Mouse (Mus musculus) brain, embryonic 14.5 days (tissue): ENCODE data around the gene Acy3.

ENCODE experiments used
- CTCF ChIP-seq: fragments of 200-500 bp; IDR thresholded peaks from 2 replicates; pipeline ENCODE4 v1.5.1; 2012; ENCODE audit warnings: inconsistent platforms, mild to moderate bottlenecking, moderate library complexity, borderline replicate concordance; ENCODE audit not compliant: insufficient read depth, insufficient read length; ENCODE audit errors: extremely low read depth
- POLR2A ChIP-seq: fragments of 200-500 bp; IDR thresholded peaks from 2 replicates; pipeline ENCODE4 v1.6.1; 2012; ENCODE audit warnings: mild to moderate bottlenecking, inconsistent platforms, borderline replicate concordance; ENCODE audit not compliant: poor library complexity, insufficient read depth, insufficient read length, severe bottlenecking; ENCODE audit errors: extremely low read depth

DNA sequence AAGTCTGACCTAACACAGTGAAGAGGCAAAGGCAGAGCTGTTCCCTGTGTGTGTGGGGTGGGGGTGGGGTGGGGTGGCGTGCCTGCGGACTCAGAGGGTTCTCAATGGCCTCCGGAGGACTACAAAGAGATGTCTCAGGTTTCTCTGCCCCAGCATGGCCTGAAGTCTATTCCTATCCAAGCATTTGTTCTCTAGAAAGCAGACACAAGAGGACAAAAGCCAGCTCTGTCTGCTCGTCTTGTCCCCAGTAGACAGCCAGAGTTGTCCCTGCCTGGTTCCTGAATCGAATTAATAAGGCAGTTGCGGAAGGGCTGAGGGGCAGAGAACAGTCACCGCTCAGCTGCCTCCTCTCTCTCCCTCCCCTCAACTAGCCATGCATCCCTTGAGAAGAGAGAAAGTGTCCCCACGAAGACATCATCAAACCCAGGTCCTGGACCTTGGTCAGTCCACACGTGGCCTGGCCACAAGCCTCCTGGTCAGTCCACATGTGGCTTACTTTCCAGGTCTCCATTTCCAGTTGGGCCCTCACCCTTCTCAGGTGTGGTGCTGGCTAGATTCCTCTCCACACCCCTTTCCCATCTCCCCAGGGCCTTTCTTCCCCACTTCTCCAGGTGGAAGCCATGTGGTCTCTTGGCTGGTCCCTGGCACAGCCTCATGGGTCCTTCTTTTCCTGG, 2.7 kb upstream of the Acy3 start:
- TF ChIP-seq POLR2A = no peak
- no peak for TF ChIP-seq CTCF
